Mouse (Mus musculus): Measurements from ENCODE around the gene Myadml2.

DNA sequence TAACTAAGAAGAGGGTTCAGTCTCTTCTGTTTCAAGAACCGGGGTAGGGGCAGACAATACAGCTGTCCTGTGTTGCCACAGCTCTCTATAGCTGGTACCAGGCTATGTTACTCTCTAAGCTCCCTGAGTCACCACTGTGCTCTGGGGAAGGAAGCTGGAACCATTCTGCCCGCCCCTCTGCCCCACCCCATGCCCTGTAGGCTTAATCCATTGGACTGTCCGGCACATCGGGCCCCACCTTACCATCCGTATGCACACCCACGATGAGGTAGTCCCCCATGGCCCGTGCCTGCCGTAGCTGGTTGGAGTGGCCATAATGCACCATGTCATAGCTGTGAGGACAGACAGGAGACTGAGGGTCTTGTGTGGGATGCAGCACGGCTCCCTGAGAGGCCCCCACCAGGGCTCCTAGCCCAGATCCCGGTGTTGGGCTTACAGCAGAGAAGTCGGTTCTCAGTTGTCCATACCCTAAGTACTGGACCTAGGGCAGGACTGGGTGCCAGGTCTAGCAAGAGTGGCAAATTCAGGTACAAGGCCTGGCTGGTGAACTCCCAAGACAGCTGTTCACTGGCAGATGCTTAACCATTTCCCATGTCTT is 32.3 kb downstream of the Myadml2 start:
- no peak for TF ChIP-seq CTCF (IDR thresholded peaks at IDR 0.05; ENCODE audit: borderline replicate concordance, insufficient read depth, low read length)
- no peak for TF ChIP-seq POLR2A (IDR thresholded peaks at IDR 0.05; ENCODE audit: low read depth, low read length)
